Mouse (Mus musculus) cortical plate, adult 2 months (tissue): ENCODE measurements around the gene Nalcn.

Experiments
- CTCF ChIP-seq: fragments of 200-500 bp; IDR thresholded peaks from 2 replicates; pipeline ENCODE4 v1.5.1; 2011; ENCODE audit warnings: mild to moderate bottlenecking, control low read depth, low read length; ENCODE audit not compliant: insufficient read depth; ENCODE audit errors: extremely low read depth
- POLR2A ChIP-seq: fragments of 200-500 bp; IDR thresholded peaks from 2 replicates; pipeline ENCODE4 v1.6.1; 2011; ENCODE audit warnings: mild to moderate bottlenecking, low read length, control low read depth; ENCODE audit not compliant: insufficient read depth; ENCODE audit errors: extremely low read depth

GRCm38 (mm10) chr14:123555533-123555932 is 71.4 kb downstream of the Nalcn start:
- TF ChIP-seq CTCF (no peak), POLR2A (no peak)
